Comparison of ENCODE assay signal across 13 mouse cellular contexts in the genomic region with DNA sequence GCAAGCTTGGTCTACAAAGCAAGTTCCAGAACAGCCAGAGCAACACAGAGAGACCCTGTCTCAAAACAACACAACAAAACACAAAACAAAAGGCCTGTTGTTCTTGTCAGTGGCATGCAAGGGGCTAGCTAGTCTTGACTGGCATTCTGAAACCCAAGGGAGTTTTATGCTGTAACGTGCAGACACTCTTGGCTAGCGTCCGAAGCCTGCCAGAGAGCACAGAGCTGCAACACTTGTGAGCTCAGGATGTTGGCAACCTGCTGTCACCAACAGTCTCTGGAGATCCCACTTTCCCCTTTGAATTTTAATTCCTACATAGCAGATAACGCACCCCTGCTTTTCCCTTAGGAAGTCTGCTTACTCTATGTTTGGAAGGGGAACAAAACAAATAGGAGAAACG. TPM values are rescaled to one million over a fixed set of nuclear protein-coding genes. Genes with fewer than 3 reads are reported as not detected.
DNase-seq lines count a peak whose midpoint lies in the region; ATAC-seq and TF ChIP-seq lines count a peak whose summit lies in the region.
"Had no signal": no experiment of that assay in that cellular context is flagged by ENCODE, and none has a peak within 500 bp of the region (broad histone marks: within the 10 kb centered on the region; RNA-seq: fewer than 3 reads in every experiment).

No protein-coding gene starts in this region.

- H3K4me3 ChIP-seq in forebrain, postnatal 0 days (ENCODE audit: low read depth, low read length): no peak overlapping the region
- H3K4me3 ChIP-seq in forebrain, embryonic 16.5 days (replicated peaks; ENCODE audit: low read length): no peak overlapping the region
- H3K4me3 ChIP-seq in layer of hippocampus, adult 2 months: no peak overlapping the region
- no peak overlapping the region for H3K4me3 ChIP-seq in heart, embryonic 14.5 days (ENCODE audit: control insufficient read depth in 1 of 2, insufficient read depth in 1 of 2, low read depth in 1 of 2, low read length in 2 of 2)
- H3K4me3 ChIP-seq: neural tube, embryonic 12.5 days had no signal

- H3K4me2 ChIP-seq in forebrain, postnatal 0 days (ENCODE audit: low read depth): no peak overlapping the region
- H3K4me2 ChIP-seq in forebrain, embryonic 16.5 days (ENCODE audit: low read length): no peak overlapping the region
- 0 out of 2 replicates have a peak overlapping the region, but pooled peaks have one; percentile 25 for H3K4me2 ChIP-seq in heart, embryonic 14.5 days (ENCODE audit: low read length)
- H3K4me2 ChIP-seq: liver, embryonic 11.5 days; neural tube, embryonic 12.5 days had no signal

- TF ChIP-seq CTCF in forebrain, postnatal 0 days (IDR thresholded peaks at IDR 0.05; ENCODE audit: low read depth): no peak
- TF ChIP-seq CTCF in layer of hippocampus, adult 2 months (conservative IDR thresholded peaks at IDR 0.05): no peak

- H3K4me1 ChIP-seq in forebrain, postnatal 0 days (ENCODE audit: insufficient read depth): no peaks in the 10 kb centered on the region
- peaks cover 8% of the 10 kb centered on the region for H3K4me1 ChIP-seq in forebrain, embryonic 16.5 days (replicated peaks; ENCODE audit: control insufficient read depth, insufficient read depth, low read length)
- H3K4me1 ChIP-seq in heart, embryonic 14.5 days (ENCODE audit: control insufficient read depth in 2 of 2, insufficient read depth in 2 of 2, low read length in 2 of 2): peaks cover 0 to 39% of the 10 kb centered on the region in 2 experiments; a peak in 2 of 4 replicates

- peak; percentile 35 for DNase-seq in forebrain, postnatal 0 days
- no peak for DNase-seq in layer of hippocampus, adult 2 months (ENCODE audit: low spot score in 2 of 2)
- no peak for DNase-seq in layer of hippocampus, adult 9-11 months
- DNase-seq in adipocyte (ENCODE audit: low spot score): peak; percentile 85
- no peak for DNase-seq in embryo, embryonic 10.5 days (ENCODE audit: low spot score)
- DNase-seq: kidney, adult 11 months; retina, postnatal 1 day had no signal

- no peaks in the 10 kb centered on the region for H3K9me3 ChIP-seq in forebrain, postnatal 0 days (ENCODE audit: low read length)
- no peaks in the 10 kb centered on the region for H3K9me3 ChIP-seq in forebrain, embryonic 16.5 days (ENCODE audit: control insufficient read depth, low read length)
- no peaks in the 10 kb centered on the region for H3K9me3 ChIP-seq in heart, embryonic 14.5 days (ENCODE audit: control insufficient read depth, low read length)
- H3K9me3 ChIP-seq: neural tube, embryonic 12.5 days had no signal

- no peaks in the 10 kb centered on the region for H3K36me3 ChIP-seq in forebrain, postnatal 0 days (ENCODE audit: insufficient read depth)
- no peaks in the 10 kb centered on the region for H3K36me3 ChIP-seq in forebrain, embryonic 16.5 days (ENCODE audit: control insufficient read depth, insufficient read depth)
- no peaks in the 10 kb centered on the region for H3K36me3 ChIP-seq in heart, embryonic 14.5 days (ENCODE audit: control insufficient read depth, insufficient read depth, low read length)
- H3K36me3 ChIP-seq: neural tube, embryonic 12.5 days had no signal

- ATAC-seq in forebrain, postnatal 0 days: peak; percentile 38; the same call in 1 of the 2 replicates
- no peak for ATAC-seq in forebrain, embryonic 16.5 days
- ATAC-seq in heart, embryonic 14.5 days (ENCODE audit: insufficient number of reproducible peaks, insufficient read depth, low FRiP score, low read depth): no peak
- ATAC-seq: lung, postnatal 0 days had no signal

- H3K27ac ChIP-seq in forebrain, postnatal 0 days (ENCODE audit: low read depth, low read length): no peak overlapping the region
- H3K27ac ChIP-seq in forebrain, embryonic 16.5 days (ENCODE audit: low read length): no peak overlapping the region
- peak overlapping the region; percentile 65 for H3K27ac ChIP-seq in layer of hippocampus, adult 2 months
- H3K27ac ChIP-seq in heart, embryonic 14.5 days (replicated peaks in 1 of 2; ENCODE audit: control insufficient read depth in 1 of 2, insufficient read depth in 1 of 2, low read depth in 2 of 2, low read length in 2 of 2): peak overlapping the region; percentile 4 to 72; a peak in 3 of 4 replicates
- H3K27ac ChIP-seq: neural tube, embryonic 12.5 days had no signal

- 18% methylated on average over 5 of the region's 5 CpGs for WGBS in forebrain, postnatal 0 days
- WGBS in forebrain, embryonic 16.5 days: 19% methylated on average over 5 of the region's 5 CpGs
- WGBS in heart, embryonic 14.5 days: 27% methylated on average over 5 of the region's 5 CpGs

- no peak overlapping the region for H3K9ac ChIP-seq in forebrain, postnatal 0 days
- no peak overlapping the region for H3K9ac ChIP-seq in forebrain, embryonic 16.5 days (replicated peaks; ENCODE audit: low read depth, low read length)
- 0 out of 2 replicates have a peak overlapping the region, but pooled peaks have one; percentile 12 for H3K9ac ChIP-seq in heart, embryonic 14.5 days (ENCODE audit: low read length)
- H3K9ac ChIP-seq: neural tube, embryonic 12.5 days had no signal

- H3K27me3 ChIP-seq in forebrain, postnatal 0 days (ENCODE audit: insufficient read depth, low read length): no peaks in the 10 kb centered on the region
- no peaks in the 10 kb centered on the region for H3K27me3 ChIP-seq in forebrain, embryonic 16.5 days (replicated peaks; ENCODE audit: control insufficient read depth, insufficient read depth, low read length)
- no peaks in the 10 kb centered on the region for H3K27me3 ChIP-seq in heart, embryonic 14.5 days (ENCODE audit: control insufficient read depth, insufficient read depth, low read length)
- H3K27me3 ChIP-seq: CH12.LX; neural tube, embryonic 12.5 days had no signal

RNA-seq across cellular contexts. Expression of gene Zfp609, which starts 20.1 kb away (rescaled TPM):
- 9.8 and 9.9 TPM in 2 replicates for total RNA-seq in forebrain, postnatal 0 days (2014; rRNA removed)
- polyA plus RNA-seq in forebrain, postnatal 0 days (2015; fragmentation: Nextera tagmentation; extraction: Ambion mirVana): 3.8 and 5.0 TPM in 2 replicates
- 7.7 and 8.0 TPM in 2 replicates for polyA plus RNA-seq in forebrain, embryonic 16.5 days (2015; fragmentation: Nextera tagmentation; extraction: Ambion mirVana)
- 10 to 100 TPM; 54.2 to 62.2 TPM for total RNA-seq in layer of hippocampus, adult 2 months (2021)
- 6.1 and 6.6 TPM in 2 replicates for polyA plus RNA-seq in heart, embryonic 14.5 days (2014; fragmentation: Nextera tagmentation; extraction: Ambion mirVana)

Comparison
In these comparisons a context has a peak if more than half of its experiments do, and no peak if none do; other contexts are left out.
1. DNase-seq: peak in forebrain, postnatal 0 days (single experiment) and adipocyte (single experiment); none in layer of hippocampus, adult 2 months (0 of 2), layer of hippocampus, adult 9-11 months (single experiment) and embryo, embryonic 10.5 days (single experiment).
2. H3K27ac ChIP-seq: peak in layer of hippocampus, adult 2 months (single experiment) and heart, embryonic 14.5 days (2 of 2); none in forebrain, postnatal 0 days (single experiment) and forebrain, embryonic 16.5 days (single experiment).